Mouse (Mus musculus): Measurements from ENCODE around the gene Drc7. TPM values are rescaled to one million over a fixed set of nuclear protein-coding genes. Genes with fewer than 3 reads are reported as not detected.
A peak's percentile ranks its signal among the peaks of the same experiment; 100 is the strongest.

Drc7 gene
- polyA plus RNA-seq, 1 experiment, result not detected

- WGBS, result 55% methylated on average over 6 of the region's 6 CpGs
- H3K27me3 ChIP-seq (ENCODE audit: control insufficient read depth, insufficient read depth, low read length), result no peaks in the 10 kb centered on the region
- no peak overlapping the region for H3K27ac ChIP-seq (ENCODE audit: insufficient read depth, low read depth, low read length)
- no peak for TF ChIP-seq CTCF (IDR thresholded peaks at IDR 0.05; ENCODE audit: extremely low read depth, insufficient read length, insufficient replicate concordance, low read depth, low read length)
- no peak for TF ChIP-seq POLR2A (IDR thresholded peaks at IDR 0.05; ENCODE audit: low read depth, low read length)
- H3K4me1 ChIP-seq (ENCODE audit: control insufficient read depth, insufficient read depth, insufficient read length, low read length), result no peaks in the 10 kb centered on the region
- no peak overlapping the region for H3K4me3 ChIP-seq (ENCODE audit: low read depth, low read length)
- no peaks in the 10 kb centered on the region for H3K36me3 ChIP-seq (ENCODE audit: control insufficient read depth, insufficient read depth, low read length)
Measured at GRCm38 (mm10) chr8:95059812-95060533, 5.1 kb downstream of the Drc7 start.

GRCm38 (mm10) chr8:95064531-95064930 is 9.6 kb downstream of the Drc7 start:
- Histone ChIP-seq H3K27ac (ENCODE audit: insufficient read depth, low read depth, low read length) (no peak overlapping the region), H3K27me3 (ENCODE audit: control insufficient read depth, insufficient read depth, low read length) (no peaks in the 10 kb centered on the region), H3K4me1 (ENCODE audit: control insufficient read depth, insufficient read depth, insufficient read length, low read length) (no peaks in the 10 kb centered on the region), H3K4me3 (ENCODE audit: low read depth, low read length) (no peak overlapping the region), H3K36me3 (ENCODE audit: control insufficient read depth, insufficient read depth, low read length) (no peaks in the 10 kb centered on the region)
- WGBS, result 64% methylated on average over 2 of the region's 2 CpGs
- no peak for TF ChIP-seq POLR2A (IDR thresholded peaks at IDR 0.05; ENCODE audit: low read depth, low read length)
- no peak for TF ChIP-seq CTCF (IDR thresholded peaks at IDR 0.05; ENCODE audit: extremely low read depth, insufficient read length, insufficient replicate concordance, low read depth, low read length)

DNA sequence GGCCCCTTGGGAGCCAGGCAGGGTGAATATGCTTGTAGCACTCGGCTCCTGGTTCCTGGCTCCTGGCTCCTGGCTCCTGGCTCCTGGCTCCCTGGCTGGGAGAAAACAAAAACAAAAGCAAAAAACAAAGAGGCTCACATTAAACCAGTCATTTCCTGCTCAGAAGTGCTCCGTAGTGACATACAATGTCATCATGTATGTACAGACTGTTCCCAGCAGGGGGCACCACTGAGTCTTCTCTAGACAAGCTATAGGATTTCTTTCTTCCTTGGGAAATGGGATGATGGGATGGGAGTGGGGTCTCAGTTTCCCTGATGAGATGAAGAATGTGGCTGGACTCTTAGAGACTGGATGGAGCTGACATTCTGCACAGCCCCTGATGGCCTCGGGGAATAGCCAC is 12.7 kb downstream of the Drc7 start:
- 33% methylated on average over 3 of the region's 3 CpGs for WGBS
- TF ChIP-seq POLR2A (IDR thresholded peaks at IDR 0.05; ENCODE audit: low read depth, low read length) (no peak), CTCF (IDR thresholded peaks at IDR 0.05; ENCODE audit: extremely low read depth, insufficient read length, insufficient replicate concordance, low read depth, low read length) (peak; percentile 38; the same call in 1 of the 2 replicates)
- H3K36me3 ChIP-seq (ENCODE audit: control insufficient read depth, insufficient read depth, low read length), result no peaks in the 10 kb centered on the region
- no peak overlapping the region for H3K27ac ChIP-seq (ENCODE audit: insufficient read depth, low read depth, low read length)
- H3K4me3 ChIP-seq (ENCODE audit: low read depth, low read length), result no peak overlapping the region
- no peaks in the 10 kb centered on the region for H3K27me3 ChIP-seq (ENCODE audit: control insufficient read depth, insufficient read depth, low read length)
- no peaks in the 10 kb centered on the region for H3K4me1 ChIP-seq (ENCODE audit: control insufficient read depth, insufficient read depth, insufficient read length, low read length)

DNA sequence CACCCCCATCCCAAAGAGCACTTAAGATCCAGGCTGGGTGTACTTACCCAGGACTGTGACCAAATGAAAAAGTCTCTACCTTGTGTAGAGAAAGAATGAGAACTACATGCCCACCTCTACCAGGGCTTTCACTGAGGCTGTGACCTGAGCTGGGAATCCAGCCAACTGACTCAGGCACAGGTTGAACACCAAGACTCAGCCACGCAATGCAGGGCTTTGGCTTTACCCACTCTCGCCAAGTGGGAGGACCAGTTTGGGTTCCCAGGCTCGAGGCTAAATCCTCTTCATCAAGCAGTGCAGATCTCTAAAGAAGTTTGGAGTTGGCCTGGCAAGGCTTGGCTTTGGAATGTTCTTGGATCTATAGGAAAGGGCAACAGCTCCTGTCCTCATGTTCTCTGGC is 20.6 kb downstream of the Drc7 start:
- Histone ChIP-seq H3K27ac (ENCODE audit: insufficient read depth, low read depth, low read length) (no peak overlapping the region), H3K36me3 (ENCODE audit: control insufficient read depth, insufficient read depth, low read length) (no peaks in the 10 kb centered on the region), H3K4me3 (ENCODE audit: low read depth, low read length) (no peak overlapping the region), H3K27me3 (ENCODE audit: control insufficient read depth, insufficient read depth, low read length) (no peaks in the 10 kb centered on the region), H3K4me1 (ENCODE audit: control insufficient read depth, insufficient read depth, insufficient read length, low read length) (no peaks in the 10 kb centered on the region)
- TF ChIP-seq CTCF (IDR thresholded peaks at IDR 0.05; ENCODE audit: extremely low read depth, insufficient read length, insufficient replicate concordance, low read depth, low read length), result no peak
- no peak for TF ChIP-seq POLR2A (IDR thresholded peaks at IDR 0.05; ENCODE audit: low read depth, low read length)
- 49% methylated on average over 3 of the region's 3 CpGs for WGBS

GRCm38 (mm10) chr8:95076151-95076550 is 21.2 kb downstream of the Drc7 start:
- no peaks in the 10 kb centered on the region for H3K4me1 ChIP-seq (ENCODE audit: control insufficient read depth, insufficient read depth, insufficient read length, low read length)
- no peaks in the 10 kb centered on the region for H3K36me3 ChIP-seq (ENCODE audit: control insufficient read depth, insufficient read depth, low read length)
- H3K4me3 ChIP-seq (ENCODE audit: low read depth, low read length), result no peak overlapping the region
- WGBS, result 57% methylated on average over 17 of the region's 17 CpGs
- H3K27ac ChIP-seq (ENCODE audit: insufficient read depth, low read depth, low read length), result no peak overlapping the region
- TF ChIP-seq CTCF (IDR thresholded peaks at IDR 0.05; ENCODE audit: extremely low read depth, insufficient read length, insufficient replicate concordance, low read depth, low read length) (no peak), POLR2A (IDR thresholded peaks at IDR 0.05; ENCODE audit: low read depth, low read length) (no peak)
- no peaks in the 10 kb centered on the region for H3K27me3 ChIP-seq (ENCODE audit: control insufficient read depth, insufficient read depth, low read length)

DNA sequence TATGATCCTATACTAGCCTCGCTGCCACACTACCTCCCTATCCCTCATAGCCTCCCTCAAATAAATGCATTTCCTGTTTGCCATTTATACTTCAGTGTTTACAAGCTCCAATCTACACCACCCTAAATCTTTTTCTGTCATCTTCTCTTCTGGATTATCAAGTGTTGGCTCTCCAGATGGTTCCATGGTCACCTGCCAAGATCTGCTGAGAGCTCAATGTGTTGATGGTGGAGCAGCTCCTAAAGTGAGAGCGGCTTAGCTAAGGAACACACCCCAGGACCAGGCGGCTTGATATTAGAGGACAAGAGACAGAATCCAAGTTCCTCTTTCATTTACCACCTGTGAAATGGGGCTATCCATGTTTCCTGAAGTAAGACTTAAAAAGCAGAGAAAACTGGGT is 23.2 kb downstream of the Drc7 start:
- H3K27ac ChIP-seq (ENCODE audit: insufficient read depth, low read depth, low read length), result no peak overlapping the region
- TF ChIP-seq POLR2A (IDR thresholded peaks at IDR 0.05; ENCODE audit: low read depth, low read length), result no peak
- TF ChIP-seq CTCF (IDR thresholded peaks at IDR 0.05; ENCODE audit: extremely low read depth, insufficient read length, insufficient replicate concordance, low read depth, low read length), result no peak
- WGBS, result 70% methylated on average over 3 of the region's 3 CpGs

GRCm38 (mm10) chr8:95079305-95079704 is 24.4 kb downstream of the Drc7 start:
- TF ChIP-seq POLR2A (IDR thresholded peaks at IDR 0.05; ENCODE audit: low read depth, low read length) (no peak), CTCF (IDR thresholded peaks at IDR 0.05; ENCODE audit: extremely low read depth, insufficient read length, insufficient replicate concordance, low read depth, low read length) (no peak)
- H3K4me3 ChIP-seq (ENCODE audit: low read depth, low read length), result no peak overlapping the region
- no peaks in the 10 kb centered on the region for H3K36me3 ChIP-seq (ENCODE audit: control insufficient read depth, insufficient read depth, low read length)
- H3K27ac ChIP-seq (ENCODE audit: insufficient read depth, low read depth, low read length), result no peak overlapping the region
- 0 out of 2 replicates have a peak, but pooled peaks cover 2% of the 10 kb centered on the region for H3K4me1 ChIP-seq (ENCODE audit: control insufficient read depth, insufficient read depth, insufficient read length, low read length)
- no peaks in the 10 kb centered on the region for H3K27me3 ChIP-seq (ENCODE audit: control insufficient read depth, insufficient read depth, low read length)
- whole genome bisulfite sequencing, result 90% methylated on average over 4 of the region's 4 CpGs

More for the DNA sequence above, 23.2 kb downstream of the Drc7 start:
- Histone ChIP-seq H3K4me3 (ENCODE audit: low read depth, low read length) (no peak overlapping the region), H3K4me1 (ENCODE audit: control insufficient read depth, insufficient read depth, insufficient read length, low read length) (0 out of 2 replicates have a peak, but pooled peaks cover 2% of the 10 kb centered on the region), H3K27me3 (ENCODE audit: control insufficient read depth, insufficient read depth, low read length) (no peaks in the 10 kb centered on the region), H3K36me3 (ENCODE audit: control insufficient read depth, insufficient read depth, low read length) (no peaks in the 10 kb centered on the region)

Data from small intestine, adult 2 months (tissue).